Comparison of ENCODE assay signal across 13 mouse cellular contexts in the genomic region with DNA sequence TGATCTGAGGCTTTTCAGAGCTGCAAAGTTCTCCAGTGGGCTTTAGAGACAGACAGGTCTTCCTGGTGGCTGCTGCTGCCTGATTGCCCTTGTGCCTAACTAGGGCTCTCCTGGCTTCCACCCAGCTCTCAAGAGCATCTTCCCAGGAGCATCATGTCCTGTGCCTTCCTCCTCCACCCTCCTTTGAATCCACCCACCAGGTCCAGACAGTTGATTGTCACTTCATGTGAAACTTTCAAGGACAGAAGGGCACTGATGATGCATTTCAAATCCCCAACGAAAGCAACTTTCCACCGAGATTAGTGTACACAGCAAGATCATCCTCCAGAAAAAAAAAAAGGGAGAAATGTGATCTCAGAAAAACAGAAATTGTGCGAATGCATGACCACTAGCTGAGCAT. TPM values are rescaled to one million over a fixed set of nuclear protein-coding genes. Genes with fewer than 3 reads are reported as not detected.
DNase-seq lines count a peak whose midpoint lies in the region; ATAC-seq lines count a peak whose summit lies in the region.
"Had no signal": no experiment of that assay in that cellular context is flagged by ENCODE, and none has a peak within 500 bp of the region (broad histone marks: within the 10 kb centered on the region; RNA-seq: fewer than 3 reads in every experiment).

A gene (minus strand): TSS at position 101 of the 400 bp plus-strand sequence.

- H3K36me3 ChIP-seq in lung, embryonic 16.5 days (ENCODE audit: control insufficient read depth, insufficient read depth, low read length): no peaks in the 10 kb centered on the region
- no peaks in the 10 kb centered on the region for H3K36me3 ChIP-seq in forebrain, embryonic 14.5 days (ENCODE audit: control insufficient read depth, insufficient read depth, low read length)
- no peaks in the 10 kb centered on the region for H3K36me3 ChIP-seq in limb, embryonic 13.5 days
- H3K36me3 ChIP-seq: liver, embryonic 15.5 days had no signal

- no peaks in the 10 kb centered on the region for H3K27me3 ChIP-seq in lung, embryonic 16.5 days (ENCODE audit: control insufficient read depth, insufficient read depth, low read depth, low read length)
- no peaks in the 10 kb centered on the region for H3K27me3 ChIP-seq in forebrain, embryonic 14.5 days (replicated peaks; ENCODE audit: control insufficient read depth, insufficient read depth, low read length)
- H3K27me3 ChIP-seq in limb, embryonic 13.5 days: peaks cover 13% of the 10 kb centered on the region
- H3K27me3 ChIP-seq: liver, embryonic 15.5 days had no signal

- WGBS in lung, embryonic 16.5 days: 63% methylated on average over 3 of the region's 3 CpGs
- WGBS in forebrain, embryonic 14.5 days: 84% methylated on average over 3 of the region's 3 CpGs
- 83% methylated on average over 3 of the region's 3 CpGs for WGBS in limb, embryonic 13.5 days

- ATAC-seq in lung, embryonic 16.5 days (ENCODE audit: low read depth): no peak
- no peak for ATAC-seq in forebrain, embryonic 14.5 days
- ATAC-seq in limb, embryonic 13.5 days (ENCODE audit: low FRiP score, low read depth): no peak

- intact Hi-C loops in left cerebral cortex, postnatal 36 days (cut with DNase I): no loop called here

- H3K4me2 ChIP-seq in lung, embryonic 16.5 days (ENCODE audit: low read depth, low read length): peak within 1 kb of the TSS; percentile 10; the same call in 1 of the 2 replicates
- 0 out of 2 replicates have a peak within 1 kb of the TSS, but pooled peaks have one; percentile 14 for H3K4me2 ChIP-seq in forebrain, embryonic 14.5 days (ENCODE audit: low read length)
- peak within 1 kb of the TSS; percentile 21 for H3K4me2 ChIP-seq in limb, embryonic 13.5 days (replicated peaks)
- H3K4me2 ChIP-seq: liver, embryonic 15.5 days had no signal

- DNase-seq in lung, postnatal 36 days: no peak
- no peak for DNase-seq in forebrain, embryonic 14.5 days (ENCODE audit: low spot score)
- peak; percentile 45 for DNase-seq in testis, postnatal 14 days (ENCODE audit: low spot score)
- no peak for DNase-seq in left cerebral cortex, postnatal 36 days (ENCODE audit: low spot score in 2 of 2)
- DNase-seq in gastrocnemius, adult 18-20 months (ENCODE audit: low spot score): no peak
- DNase-seq: adrenal gland, postnatal 25 days; cerebellum, postnatal 25 days; right cerebral cortex, postnatal 4 days had no signal

- H3K4me3 ChIP-seq in lung, embryonic 16.5 days (ENCODE audit: low read length): no peak within 1 kb of the TSS
- H3K4me3 ChIP-seq in forebrain, embryonic 14.5 days (ENCODE audit: low read depth, low read length): no peak within 1 kb of the TSS
- no peak within 1 kb of the TSS for H3K4me3 ChIP-seq in limb, embryonic 13.5 days
- H3K4me3 ChIP-seq: liver, embryonic 15.5 days had no signal

- H3K4me1 ChIP-seq in lung, embryonic 16.5 days (replicated peaks; ENCODE audit: control insufficient read depth, insufficient read depth, low read length): no peaks in the 10 kb centered on the region
- no peaks in the 10 kb centered on the region for H3K4me1 ChIP-seq in forebrain, embryonic 14.5 days (ENCODE audit: control insufficient read depth, insufficient read depth, low read length)
- no peaks in the 10 kb centered on the region for H3K4me1 ChIP-seq in limb, embryonic 13.5 days
- H3K4me1 ChIP-seq: liver, embryonic 15.5 days had no signal

- no peak within 1 kb of the TSS for H3K27ac ChIP-seq in lung, embryonic 16.5 days (ENCODE audit: low read length)
- H3K27ac ChIP-seq in forebrain, embryonic 14.5 days (ENCODE audit: low read depth, low read length): no peak within 1 kb of the TSS
- H3K27ac ChIP-seq in limb, embryonic 13.5 days: no peak within 1 kb of the TSS
- H3K27ac ChIP-seq: liver, embryonic 15.5 days had no signal

- H3K9ac ChIP-seq in lung, embryonic 16.5 days (ENCODE audit: low read length): no peak within 1 kb of the TSS
- H3K9ac ChIP-seq in forebrain, embryonic 14.5 days (ENCODE audit: low read length): no peak within 1 kb of the TSS
- H3K9ac ChIP-seq in limb, embryonic 13.5 days: no peak within 1 kb of the TSS
- H3K9ac ChIP-seq: liver, embryonic 15.5 days had no signal

- no peaks in the 10 kb centered on the region for H3K9me3 ChIP-seq in lung, embryonic 16.5 days (ENCODE audit: control insufficient read depth, low read length)
- H3K9me3 ChIP-seq in forebrain, embryonic 14.5 days (replicated peaks; ENCODE audit: control insufficient read depth, low read length): no peaks in the 10 kb centered on the region
- H3K9me3 ChIP-seq in limb, embryonic 13.5 days: no peaks in the 10 kb centered on the region
- H3K9me3 ChIP-seq: liver, embryonic 15.5 days had no signal

RNA-seq across cellular contexts. Expression of the gene that starts here (rescaled TPM):
- not detected in 2 replicates for polyA plus RNA-seq in lung, embryonic 16.5 days (2015; fragmentation: Nextera tagmentation; extraction: Ambion mirVana)
- not detected in 2 replicates for polyA plus RNA-seq in forebrain, embryonic 14.5 days (2014; fragmentation: Nextera tagmentation; extraction: Ambion mirVana)
- not detected in 2 replicates for polyA plus RNA-seq in limb, embryonic 13.5 days (2015; fragmentation: Nextera tagmentation; extraction: Ambion mirVana)
- total RNA-seq in left cerebral cortex, postnatal 36 days (2021): not detected
- not detected for total RNA-seq in gastrocnemius, adult 18-20 months (2021)
- total RNA-seq: adrenal gland, postnatal 25 days had no signal
- polyA plus RNA-seq: frontal cortex, adult 2 months; heart, embryonic 16.5 days; liver, embryonic 15.5 days had no signal
